Mouse (Mus musculus): ENCODE results near the gene Ush2a. TPM values are rescaled to one million over a fixed set of nuclear protein-coding genes. Genes with fewer than 3 reads are reported as not detected.

Ush2a gene
- polyA plus RNA-seq, 1 experiment from 2014 or later: not detected

- DNase-seq: no peak
- Histone ChIP-seq H3K27me3 (no peaks in the 10 kb centered on the region), H3K9me3 (replicated peaks) (no peaks in the 10 kb centered on the region), H3K27ac (no peak overlapping the region), H3K4me1 (replicated peaks) (no peaks in the 10 kb centered on the region), H3K9ac (no peak overlapping the region), H3K4me3 (replicated peaks) (no peak overlapping the region), H3K4me2 (no peak overlapping the region), H3K36me3 (no peaks in the 10 kb centered on the region)
- ATAC-seq (ENCODE audit: low read depth): no peak
- WGBS (ENCODE audit: insufficient replicate concordance): 60% methylated on average over 2 of the region's 2 CpGs
Observed at GRCm38 (mm10) chr1:188461203-188461602, 199.4 kb downstream of the Ush2a start.

DNA sequence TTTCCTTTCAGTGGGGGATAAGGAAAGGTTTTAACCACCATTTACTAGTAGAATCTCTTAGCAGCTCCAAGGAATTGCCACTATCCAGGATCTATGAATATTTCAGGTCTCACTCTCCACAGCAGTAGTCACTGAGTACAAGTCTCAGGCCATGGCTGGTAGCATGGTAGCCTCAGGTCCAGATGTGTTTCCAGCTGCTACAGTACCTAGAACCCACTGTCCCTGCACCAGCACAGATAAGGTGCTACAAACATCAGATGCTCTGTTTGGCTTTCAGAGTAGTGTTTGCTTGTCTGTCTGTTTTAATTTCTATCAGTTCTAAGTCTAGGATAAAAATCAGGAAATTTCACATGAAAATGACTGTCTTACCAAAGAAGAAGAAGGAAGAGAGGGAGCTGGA lies 202.8 kb downstream of the Ush2a start:
- ATAC-seq (ENCODE audit: low read depth): no peak
- Histone ChIP-seq H3K27me3 (no peaks in the 10 kb centered on the region), H3K9ac (no peak overlapping the region), H3K4me2 (no peak overlapping the region), H3K36me3 (no peaks in the 10 kb centered on the region), H3K4me1 (replicated peaks) (no peaks in the 10 kb centered on the region), H3K4me3 (replicated peaks) (no peak overlapping the region), H3K9me3 (replicated peaks) (no peaks in the 10 kb centered on the region), H3K27ac (no peak overlapping the region)
- DNase-seq: no peak

GRCm38 (mm10) chr1:188468371-188468783 lies 206.6 kb downstream of the Ush2a start:
- DNase-seq (no peak), ATAC-seq (ENCODE audit: low read depth) (no peak)
- no peak overlapping the region for H3K9ac ChIP-seq
- WGBS (ENCODE audit: insufficient replicate concordance): 78% methylated on average over 10 of the region's 10 CpGs
- no peaks in the 10 kb centered on the region for H3K4me1 ChIP-seq (replicated peaks)
- H3K36me3 ChIP-seq: no peaks in the 10 kb centered on the region
- no peaks in the 10 kb centered on the region for H3K27me3 ChIP-seq
- H3K27ac ChIP-seq: no peak overlapping the region
- H3K9me3 ChIP-seq (replicated peaks): no peaks in the 10 kb centered on the region
- H3K4me2 ChIP-seq: no peak overlapping the region
- no peak overlapping the region for H3K4me3 ChIP-seq (replicated peaks)

GRCm38 (mm10) chr1:188504958-188505357 lies 243.1 kb downstream of the Ush2a start:
- no peak for DNase-seq
- Histone ChIP-seq H3K9ac (no peak overlapping the region), H3K27me3 (no peaks in the 10 kb centered on the region), H3K27ac (no peak overlapping the region), H3K4me3 (replicated peaks) (no peak overlapping the region), H3K4me1 (replicated peaks) (no peaks in the 10 kb centered on the region), H3K9me3 (replicated peaks) (no peaks in the 10 kb centered on the region), H3K36me3 (no peaks in the 10 kb centered on the region), H3K4me2 (no peak overlapping the region)
- no peak for ATAC-seq (ENCODE audit: low read depth)
- WGBS (ENCODE audit: insufficient replicate concordance): 65% methylated on average over 5 of the region's 5 CpGs

GRCm38 (mm10) chr1:188518792-188519191 lies 257.0 kb downstream of the Ush2a start:
- no peaks in the 10 kb centered on the region for H3K36me3 ChIP-seq
- no peak overlapping the region for H3K4me3 ChIP-seq (replicated peaks)
- H3K9me3 ChIP-seq (replicated peaks): no peaks in the 10 kb centered on the region
- H3K9ac ChIP-seq: no peak overlapping the region
- 69% methylated on average over 8 of the region's 8 CpGs for WGBS (ENCODE audit: insufficient replicate concordance)
- DNase-seq (no peak), ATAC-seq (ENCODE audit: low read depth) (no peak)
- no peaks in the 10 kb centered on the region for H3K4me1 ChIP-seq (replicated peaks)
- no peak overlapping the region for H3K27ac ChIP-seq
- no peaks in the 10 kb centered on the region for H3K27me3 ChIP-seq
- H3K4me2 ChIP-seq: no peak overlapping the region

DNA sequence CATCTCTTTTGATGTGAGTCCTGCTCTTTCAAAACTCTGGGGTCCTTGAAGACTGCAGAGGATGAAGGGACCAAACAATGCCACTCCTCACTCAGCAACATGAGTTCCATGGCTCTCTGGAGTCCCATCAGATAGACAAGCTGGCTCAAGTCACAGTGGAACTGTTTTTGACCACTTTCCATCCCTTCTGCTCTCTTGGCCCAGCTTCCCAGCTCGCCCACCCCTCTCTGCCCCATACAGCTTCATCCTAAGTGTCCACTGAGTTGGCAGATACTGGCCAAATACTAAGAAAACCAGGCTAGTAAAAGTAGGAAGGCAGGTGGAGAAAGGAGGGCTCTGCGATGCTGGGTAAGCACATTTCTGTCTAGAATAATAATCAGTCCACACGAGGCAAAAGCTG lies 265.6 kb downstream of the Ush2a start:
- Histone ChIP-seq H3K4me2 (no peak overlapping the region), H3K4me1 (replicated peaks) (no peaks in the 10 kb centered on the region), H3K36me3 (no peaks in the 10 kb centered on the region), H3K9me3 (replicated peaks) (no peaks in the 10 kb centered on the region), H3K4me3 (replicated peaks) (no peak overlapping the region), H3K27ac (no peak overlapping the region), H3K27me3 (no peaks in the 10 kb centered on the region), H3K9ac (no peak overlapping the region)
- DNase-seq (no peak), ATAC-seq (ENCODE audit: low read depth) (no peak)
- WGBS (ENCODE audit: insufficient replicate concordance): 63% methylated on average over 3 of the region's 3 CpGs

DNA sequence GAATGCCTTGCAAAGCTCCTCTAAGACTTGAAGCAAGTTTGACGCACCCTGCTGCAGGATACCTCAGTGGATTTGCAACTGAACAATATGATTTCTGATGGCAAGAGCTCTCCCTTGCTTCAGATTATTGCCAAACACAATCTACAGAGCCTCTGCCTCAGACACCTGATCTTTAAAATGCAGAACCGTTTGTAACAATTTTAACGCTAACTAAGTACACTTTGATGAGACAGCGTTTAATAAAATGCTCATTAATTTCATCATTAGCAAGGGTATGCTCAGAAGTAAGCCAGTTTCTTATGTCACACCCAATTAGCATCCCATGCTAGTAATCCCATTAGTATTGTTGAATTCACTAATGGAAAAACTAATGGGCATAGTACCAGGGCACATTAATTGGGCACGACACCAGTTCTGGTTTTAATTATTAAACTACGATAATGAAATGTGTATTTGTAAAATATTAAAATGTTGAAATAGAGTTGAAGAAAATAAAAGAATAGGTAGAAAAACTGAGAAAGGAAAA lies 267.8 kb downstream of the Ush2a start:
- Histone ChIP-seq H3K9me3 (replicated peaks) (no peaks in the 10 kb centered on the region), H3K27me3 (no peaks in the 10 kb centered on the region), H3K4me1 (replicated peaks) (no peaks in the 10 kb centered on the region), H3K4me2 (no peak overlapping the region), H3K27ac (no peak overlapping the region), H3K4me3 (replicated peaks) (no peak overlapping the region), H3K36me3 (no peaks in the 10 kb centered on the region), H3K9ac (no peak overlapping the region)
- no peak for ATAC-seq (ENCODE audit: low read depth)
- 84% methylated on average over 6 of the region's 6 CpGs for WGBS (ENCODE audit: insufficient replicate concordance)
- no peak for DNase-seq

DNA sequence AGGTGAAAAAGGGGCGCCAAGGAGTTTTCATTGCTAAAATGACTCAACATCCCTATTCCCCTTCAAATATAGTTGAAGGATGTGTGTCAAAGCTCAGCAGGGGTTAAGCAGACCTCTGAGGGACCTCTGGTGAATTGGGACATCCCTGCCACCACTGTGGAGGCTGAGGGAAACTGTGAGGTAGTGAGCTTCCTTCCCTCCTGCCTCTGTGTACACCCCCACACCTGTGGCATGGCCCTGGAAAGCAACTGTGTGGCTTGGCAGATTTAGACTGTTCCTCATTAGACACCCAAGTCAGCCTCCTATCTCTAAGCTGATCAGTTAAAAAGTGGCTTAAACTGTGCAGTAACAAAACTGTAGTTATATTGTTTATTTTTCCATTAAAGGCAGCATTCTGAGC lies 275.2 kb downstream of the Ush2a start:
- WGBS (ENCODE audit: insufficient replicate concordance): 33% methylated on average over 1 of the region's 1 CpGs
- no peak for DNase-seq
- no peak overlapping the region for H3K27ac ChIP-seq

GRCm38 (mm10) chr1:188539621-188540020 lies 277.8 kb downstream of the Ush2a start:
- no peaks in the 10 kb centered on the region for H3K27me3 ChIP-seq
- H3K36me3 ChIP-seq: no peaks in the 10 kb centered on the region
- H3K4me2 ChIP-seq: no peak overlapping the region
- no peaks in the 10 kb centered on the region; the same call in 1 of the 2 replicates for H3K9me3 ChIP-seq (replicated peaks)
- H3K27ac ChIP-seq: no peak overlapping the region
- ATAC-seq (ENCODE audit: low read depth) (no peak), DNase-seq (no peak)
- H3K4me3 ChIP-seq (replicated peaks): no peak overlapping the region
- no peak overlapping the region for H3K9ac ChIP-seq
- WGBS (ENCODE audit: insufficient replicate concordance): 72% methylated on average over 5 of the region's 5 CpGs
- H3K4me1 ChIP-seq (replicated peaks): no peaks in the 10 kb centered on the region

More for the DNA sequence above, 275.2 kb downstream of the Ush2a start:
- Histone ChIP-seq H3K9ac (no peak overlapping the region), H3K4me1 (replicated peaks) (no peaks in the 10 kb centered on the region), H3K36me3 (no peaks in the 10 kb centered on the region), H3K9me3 (replicated peaks) (no peaks in the 10 kb centered on the region; the same call in 1 of the 2 replicates), H3K27me3 (no peaks in the 10 kb centered on the region), H3K4me2 (no peak overlapping the region), H3K4me3 (replicated peaks) (no peak overlapping the region)
- no peak for ATAC-seq (ENCODE audit: low read depth)

- Histone ChIP-seq H3K9ac (no peak overlapping the region), H3K4me1 (replicated peaks) (no peaks in the 10 kb centered on the region), H3K4me2 (no peak overlapping the region), H3K4me3 (replicated peaks) (no peak overlapping the region), H3K36me3 (no peaks in the 10 kb centered on the region), H3K9me3 (replicated peaks) (no peaks in the 10 kb centered on the region; the same call in 1 of the 2 replicates), H3K27me3 (no peaks in the 10 kb centered on the region), H3K27ac (no peak overlapping the region)
- ATAC-seq (ENCODE audit: low read depth): no peak
- WGBS (ENCODE audit: insufficient replicate concordance): 72% methylated on average over 3 of the region's 3 CpGs
- no peak for DNase-seq
Observed at GRCm38 (mm10) chr1:188541492-188541891, 279.7 kb downstream of the Ush2a start.

GRCm38 (mm10) chr1:188543364-188543763 lies 281.5 kb downstream of the Ush2a start:
- H3K4me3 ChIP-seq (replicated peaks): no peak overlapping the region

DNA sequence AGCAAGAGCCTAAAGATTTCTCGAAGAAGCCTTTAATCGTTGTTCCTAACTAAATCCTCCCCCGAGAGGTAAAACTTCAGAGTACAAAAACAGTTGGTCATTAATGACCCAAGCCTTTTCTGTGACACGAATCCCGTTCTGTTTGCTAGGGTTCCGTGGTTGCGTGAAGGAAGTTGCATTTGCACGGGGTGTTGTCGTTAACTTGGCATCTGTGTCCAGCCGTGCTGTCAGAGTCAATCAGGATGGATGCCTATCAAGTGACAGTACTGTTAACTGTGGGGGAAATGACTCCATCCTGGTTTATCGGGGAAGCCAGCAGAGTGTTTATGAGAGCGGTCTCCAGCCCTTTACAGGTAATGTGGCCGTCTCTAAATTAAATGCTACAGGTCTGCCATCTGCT lies 287.9 kb downstream of the Ush2a start:
- Histone ChIP-seq H3K9ac (no peak overlapping the region), H3K4me3 (replicated peaks) (no peak overlapping the region), H3K9me3 (replicated peaks) (no peaks in the 10 kb centered on the region), H3K4me2 (no peak overlapping the region), H3K36me3 (no peaks in the 10 kb centered on the region), H3K4me1 (replicated peaks) (no peaks in the 10 kb centered on the region), H3K27me3 (no peaks in the 10 kb centered on the region), H3K27ac (no peak overlapping the region)
- 43% methylated on average over 13 of the region's 13 CpGs for WGBS (ENCODE audit: insufficient replicate concordance)
- DNase-seq (no peak), ATAC-seq (ENCODE audit: low read depth) (no peak)

More at GRCm38 (mm10) chr1:188543364-188543763, 281.5 kb downstream of the Ush2a start:
- no peaks in the 10 kb centered on the region for H3K27me3 ChIP-seq
- no peak overlapping the region for H3K9ac ChIP-seq
- DNase-seq (no peak), ATAC-seq (ENCODE audit: low read depth) (no peak)
- no peak overlapping the region for H3K4me2 ChIP-seq
- no peaks in the 10 kb centered on the region for H3K4me1 ChIP-seq (replicated peaks)
- H3K9me3 ChIP-seq (replicated peaks): no peaks in the 10 kb centered on the region; the same call in 1 of the 2 replicates
- WGBS (ENCODE audit: insufficient replicate concordance): 4% methylated on average over 1 of the region's 1 CpGs
- H3K27ac ChIP-seq: no peak overlapping the region
- no peaks in the 10 kb centered on the region for H3K36me3 ChIP-seq
